In genomic region chr19:5841389-5841946, GRCm38 (mm10) we compare ENCODE assay signal across 8 mouse cellular contexts. TPM values are rescaled to one million over a fixed set of nuclear protein-coding genes. Genes with fewer than 3 reads are reported as not detected.
DNase-seq lines count a peak whose midpoint lies in the region; ATAC-seq lines count a peak whose summit lies in the region.

No protein-coding gene starts in this region.

- peaks cover 84% of the 10 kb centered on the region for H3K4me1 ChIP-seq in liver, embryonic 15.5 days (replicated peaks)
- peaks cover 45% of the 10 kb centered on the region for H3K4me1 ChIP-seq in midbrain, embryonic 13.5 days (replicated peaks)

- H3K4me2 ChIP-seq in liver, embryonic 15.5 days: peak overlapping the region; percentile 82
- H3K4me2 ChIP-seq in midbrain, embryonic 13.5 days (replicated peaks): no peak overlapping the region

- peak overlapping the region; percentile 35 for H3K9ac ChIP-seq in liver, embryonic 15.5 days
- H3K9ac ChIP-seq in midbrain, embryonic 13.5 days (replicated peaks): no peak overlapping the region

- 0 out of 2 replicates have a peak, but pooled peaks have one; percentile 11 for ATAC-seq in liver, embryonic 15.5 days (ENCODE audit: insufficient read depth)
- no peak for ATAC-seq in midbrain, embryonic 13.5 days

- DNase-seq in heart, adult 11 months: peak; percentile 97
- DNase-seq in heart, postnatal 4 days: no peak
- DNase-seq in ES-CJ7 (ENCODE audit: low read depth, low spot score): peak; percentile 79
- peak; percentile 59 for DNase-seq in fibroblast of lung, adult 2 months (ENCODE audit: low read depth)
- DNase-seq in layer of hippocampus, adult 9-10 months (ENCODE audit: low spot score): no peak
- no peak for DNase-seq in layer of hippocampus, adult 11-12 months (ENCODE audit: low spot score)

- peak overlapping the region; percentile 97 for H3K27ac ChIP-seq in liver, embryonic 15.5 days (replicated peaks)
- H3K27ac ChIP-seq in midbrain, embryonic 13.5 days: no peak overlapping the region

- no peaks in the 10 kb centered on the region; the same call in 1 of the 2 replicates for H3K27me3 ChIP-seq in liver, embryonic 15.5 days
- H3K27me3 ChIP-seq in midbrain, embryonic 13.5 days: no peaks in the 10 kb centered on the region

- 0 out of 2 replicates have a peak, but pooled peaks cover 4% of the 10 kb centered on the region for H3K36me3 ChIP-seq in liver, embryonic 15.5 days (replicated peaks)
- H3K36me3 ChIP-seq in midbrain, embryonic 13.5 days: no peaks in the 10 kb centered on the region

- H3K9me3 ChIP-seq in liver, embryonic 15.5 days (replicated peaks): no peaks in the 10 kb centered on the region
- no peaks in the 10 kb centered on the region for H3K9me3 ChIP-seq in midbrain, embryonic 13.5 days

- WGBS in liver, embryonic 15.5 days (ENCODE audit: insufficient replicate concordance): 40% methylated on average over 4 of the region's 4 CpGs
- 43% methylated on average over 4 of the region's 4 CpGs for WGBS in midbrain, embryonic 13.5 days

- H3K4me3 ChIP-seq in liver, embryonic 15.5 days (replicated peaks): peak overlapping the region; percentile 64
- H3K4me3 ChIP-seq in midbrain, embryonic 13.5 days (replicated peaks): no peak overlapping the region

RNA-seq across cellular contexts. Expression of gene Frmd8, which starts 33.6 kb away (rescaled TPM):
- total RNA-seq in heart, postnatal 4 days (2021): 10 to 100 TPM; 18.6 to 20.9 TPM
- polyA plus RNA-seq in liver, embryonic 15.5 days (2015; fragmentation: Nextera tagmentation; extraction: Ambion mirVana): 12.9 and 13.1 TPM in 2 replicates
- 16.8 and 19.0 TPM in 2 replicates for polyA plus RNA-seq in midbrain, embryonic 13.5 days (2015; fragmentation: Nextera tagmentation; extraction: Ambion mirVana)

RNA-seq across cellular contexts. Expression of gene Slc25a45, which starts 36.1 kb away (rescaled TPM):
- 1 to 10 TPM; 5.4 to 6.2 TPM for total RNA-seq in heart, postnatal 4 days (2021)
- 7.1 and 7.9 TPM in 2 replicates for polyA plus RNA-seq in liver, embryonic 15.5 days (2015; fragmentation: Nextera tagmentation; extraction: Ambion mirVana)
- 1.4 and 2.0 TPM in 2 replicates for polyA plus RNA-seq in midbrain, embryonic 13.5 days (2015; fragmentation: Nextera tagmentation; extraction: Ambion mirVana)

RNA-seq across cellular contexts. Expression of gene Tigd3, which starts 52.5 kb away (rescaled TPM):
- 1 to 10 TPM; 2.0 TPM for total RNA-seq in heart, postnatal 4 days (2021)
- polyA plus RNA-seq in liver, embryonic 15.5 days (2015; fragmentation: Nextera tagmentation; extraction: Ambion mirVana): 2.8 and 2.9 TPM in 2 replicates
- 16.4 and 16.9 TPM in 2 replicates for polyA plus RNA-seq in midbrain, embryonic 13.5 days (2015; fragmentation: Nextera tagmentation; extraction: Ambion mirVana)

Comparison
In these comparisons a context has a peak if more than half of its experiments do, and no peak if none do; other contexts are left out.
1. DNase-seq: peak in heart, adult 11 months (single experiment), ES-CJ7 (single experiment) and fibroblast of lung, adult 2 months (single experiment); none in heart, postnatal 4 days (single experiment), layer of hippocampus, adult 9-10 months (single experiment) and layer of hippocampus, adult 11-12 months (single experiment).